Mouse (Mus musculus): ENCODE measurements around the gene Sfn. TPM values are rescaled to one million over a fixed set of nuclear protein-coding genes. Genes with fewer than 3 reads are reported as not detected.

Sfn gene
- polyA plus RNA-seq, 2 experiments = 139 to 295 TPM

- Histone ChIP-seq H3K4me2 (replicated peaks; ENCODE audit: low read depth, low read length, severe bottlenecking) (no peak overlapping the region), H3K27ac (replicated peaks; ENCODE audit: low read depth, low read length) (no peak overlapping the region), H3K36me3 (ENCODE audit: control insufficient read depth, insufficient read depth, low read length) (peaks cover 50% of the 10 kb centered on the region), H3K4me3 (replicated peaks; ENCODE audit: low read length) (no peak overlapping the region), H3K9me3 (ENCODE audit: control insufficient read depth, low read length) (no peaks in the 10 kb centered on the region), H3K9ac (ENCODE audit: low read depth, low read length, severe bottlenecking) (no peak overlapping the region), H3K4me1 (ENCODE audit: control insufficient read depth, insufficient read depth, low read length) (no peaks in the 10 kb centered on the region), H3K27me3 (ENCODE audit: control insufficient read depth, insufficient read depth, low read length) (no peaks in the 10 kb centered on the region)
- no peak for TF ChIP-seq POLR2A (IDR thresholded peaks at IDR 0.05; ENCODE audit: borderline replicate concordance, extremely low read depth, insufficient read depth, insufficient read length)
- no peak for ATAC-seq (ENCODE audit: low FRiP score, low read depth)
- no peak for DNase-seq (ENCODE audit: low spot score)
- WGBS = 73% methylated on average over 4 of the region's 4 CpGs
These were observed 17.6 kb upstream of the Sfn start for GRCm38 (mm10) chr4:133619473-133620136.

- Histone ChIP-seq H3K27ac (replicated peaks; ENCODE audit: low read depth, low read length) (no peak overlapping the region), H3K9ac (ENCODE audit: low read depth, low read length, severe bottlenecking) (no peak overlapping the region), H3K9me3 (ENCODE audit: control insufficient read depth, low read length) (no peaks in the 10 kb centered on the region), H3K4me2 (replicated peaks; ENCODE audit: low read depth, low read length, severe bottlenecking) (no peak overlapping the region), H3K4me3 (replicated peaks; ENCODE audit: low read length) (no peak overlapping the region), H3K27me3 (ENCODE audit: control insufficient read depth, insufficient read depth, low read length) (no peaks in the 10 kb centered on the region), H3K36me3 (ENCODE audit: control insufficient read depth, insufficient read depth, low read length) (peaks cover 55% of the 10 kb centered on the region), H3K4me1 (ENCODE audit: control insufficient read depth, insufficient read depth, low read length) (no peaks in the 10 kb centered on the region)
- no peak for TF ChIP-seq POLR2A (IDR thresholded peaks at IDR 0.05; ENCODE audit: borderline replicate concordance, extremely low read depth, insufficient read depth, insufficient read length)
- 94% methylated on average over 11 of the region's 11 CpGs for WGBS
- ATAC-seq (ENCODE audit: low FRiP score, low read depth) (no peak), DNase-seq (ENCODE audit: low spot score) (no peak)
These were observed 16.0 kb upstream of the Sfn start for GRCm38 (mm10) chr4:133617936-133618335.

GRCm38 (mm10) chr4:133615416-133615815 lies 13.4 kb upstream of the Sfn start:
- Histone ChIP-seq H3K9ac (ENCODE audit: low read depth, low read length, severe bottlenecking) (no peak overlapping the region), H3K27ac (replicated peaks; ENCODE audit: low read depth, low read length) (no peak overlapping the region), H3K4me2 (replicated peaks; ENCODE audit: low read depth, low read length, severe bottlenecking) (no peak overlapping the region), H3K27me3 (ENCODE audit: control insufficient read depth, insufficient read depth, low read length) (no peaks in the 10 kb centered on the region), H3K4me3 (replicated peaks; ENCODE audit: low read length) (no peak overlapping the region), H3K4me1 (ENCODE audit: control insufficient read depth, insufficient read depth, low read length) (no peaks in the 10 kb centered on the region), H3K9me3 (ENCODE audit: control insufficient read depth, low read length) (peaks cover 6% of the 10 kb centered on the region; the same call in 1 of the 2 replicates), H3K36me3 (ENCODE audit: control insufficient read depth, insufficient read depth, low read length) (peaks cover 70% of the 10 kb centered on the region)
- WGBS = 77% methylated on average over 10 of the region's 10 CpGs
- DNase-seq (ENCODE audit: low spot score) = no peak
- ATAC-seq (ENCODE audit: low FRiP score, low read depth) = no peak
- TF ChIP-seq POLR2A (IDR thresholded peaks at IDR 0.05; ENCODE audit: borderline replicate concordance, extremely low read depth, insufficient read depth, insufficient read length) = no peak

- Histone ChIP-seq H3K27me3 (ENCODE audit: control insufficient read depth, insufficient read depth, low read length) (no peaks in the 10 kb centered on the region), H3K4me3 (replicated peaks; ENCODE audit: low read length) (no peak overlapping the region), H3K27ac (replicated peaks; ENCODE audit: low read depth, low read length) (no peak overlapping the region), H3K36me3 (ENCODE audit: control insufficient read depth, insufficient read depth, low read length) (peaks cover 70% of the 10 kb centered on the region), H3K9ac (ENCODE audit: low read depth, low read length, severe bottlenecking) (no peak overlapping the region), H3K4me1 (ENCODE audit: control insufficient read depth, insufficient read depth, low read length) (no peaks in the 10 kb centered on the region), H3K9me3 (ENCODE audit: control insufficient read depth, low read length) (peaks cover 6% of the 10 kb centered on the region; the same call in 1 of the 2 replicates), H3K4me2 (replicated peaks; ENCODE audit: low read depth, low read length, severe bottlenecking) (no peak overlapping the region)
- WGBS = 84% methylated on average over 7 of the region's 8 CpGs
- DNase-seq (ENCODE audit: low spot score) (no peak), ATAC-seq (ENCODE audit: low FRiP score, low read depth) (no peak)
- no peak for TF ChIP-seq POLR2A (IDR thresholded peaks at IDR 0.05; ENCODE audit: borderline replicate concordance, extremely low read depth, insufficient read depth, insufficient read length)
These were observed 12.3 kb upstream of the Sfn start for GRCm38 (mm10) chr4:133614274-133614761.

- H3K36me3 ChIP-seq (ENCODE audit: control insufficient read depth, insufficient read depth, low read length) = peaks cover 73% of the 10 kb centered on the region
- no peak for ATAC-seq (ENCODE audit: low FRiP score, low read depth)
- 80% methylated on average over 1 of the region's 4 CpGs for WGBS
These were observed 11.9 kb upstream of the Sfn start for GRCm38 (mm10) chr4:133613867-133614266.

More at GRCm38 (mm10) chr4:133613867-133614266, 11.9 kb upstream of the Sfn start:
- TF ChIP-seq POLR2A (IDR thresholded peaks at IDR 0.05; ENCODE audit: borderline replicate concordance, extremely low read depth, insufficient read depth, insufficient read length) = no peak
- H3K4me2 ChIP-seq (replicated peaks; ENCODE audit: low read depth, low read length, severe bottlenecking) = no peak overlapping the region
- no peaks in the 10 kb centered on the region for H3K4me1 ChIP-seq (ENCODE audit: control insufficient read depth, insufficient read depth, low read length)
- H3K4me3 ChIP-seq (replicated peaks; ENCODE audit: low read length) = no peak overlapping the region
- H3K9me3 ChIP-seq (ENCODE audit: control insufficient read depth, low read length) = peaks cover 6% of the 10 kb centered on the region; the same call in 1 of the 2 replicates
- H3K9ac ChIP-seq (ENCODE audit: low read depth, low read length, severe bottlenecking) = no peak overlapping the region
- H3K27me3 ChIP-seq (ENCODE audit: control insufficient read depth, insufficient read depth, low read length) = no peaks in the 10 kb centered on the region
- no peak overlapping the region for H3K27ac ChIP-seq (replicated peaks; ENCODE audit: low read depth, low read length)
- no peak for DNase-seq (ENCODE audit: low spot score)

Data from limb, embryonic 14.5 days (tissue).